Mouse (Mus musculus): ENCODE measurements around the gene Slc45a1.

The Slc45a1 gene

GRCm38 (mm10) chr4:150665806-150666205 is 13.8 kb upstream of the Slc45a1 start:
- TF ChIP-seq CTCF (conservative IDR thresholded peaks at IDR 0.05; ENCODE audit: low read length) (no peak), POU5F1 (IDR thresholded peaks at IDR 0.05; ENCODE audit: borderline replicate concordance, low read length) (no peak), NANOG (IDR thresholded peaks at IDR 0.05; ENCODE audit: borderline replicate concordance, low read length) (no peak)
- no peaks in the 10 kb centered on the region for H3K27me3 ChIP-seq (ENCODE audit: insufficient read depth, low read length)
- peaks cover 48% of the 10 kb centered on the region for H3K4me1 ChIP-seq (replicated peaks; ENCODE audit: low read depth, low read length)
- no peaks in the 10 kb centered on the region for H3K9me3 ChIP-seq (ENCODE audit: low read length)
- H3K36me3 ChIP-seq (ENCODE audit: insufficient read depth, low read length): no peaks in the 10 kb centered on the region
- H3K4me3 ChIP-seq (replicated peaks; ENCODE audit: low read length): no peak overlapping the region

- TF ChIP-seq NANOG (IDR thresholded peaks at IDR 0.05; ENCODE audit: borderline replicate concordance, low read length): no peak
- no peak for TF ChIP-seq POU5F1 (IDR thresholded peaks at IDR 0.05; ENCODE audit: borderline replicate concordance, low read length)
- peak; percentile 41 for TF ChIP-seq CTCF (conservative IDR thresholded peaks at IDR 0.05; ENCODE audit: low read length)
- no peaks in the 10 kb centered on the region for H3K27me3 ChIP-seq (ENCODE audit: insufficient read depth, low read length)
- H3K4me3 ChIP-seq (replicated peaks; ENCODE audit: low read length): no peak overlapping the region
- H3K36me3 ChIP-seq (ENCODE audit: insufficient read depth, low read length): no peaks in the 10 kb centered on the region
- H3K9me3 ChIP-seq (ENCODE audit: low read length): no peaks in the 10 kb centered on the region
- peaks cover 59% of the 10 kb centered on the region for H3K4me1 ChIP-seq (replicated peaks; ENCODE audit: low read depth, low read length)
Measured at GRCm38 (mm10) chr4:150664726-150665125, 12.8 kb upstream of the Slc45a1 start.

- H3K27me3 ChIP-seq (ENCODE audit: insufficient read depth, low read length): no peaks in the 10 kb centered on the region
- H3K36me3 ChIP-seq (ENCODE audit: insufficient read depth, low read length): no peaks in the 10 kb centered on the region
- TF ChIP-seq CTCF (conservative IDR thresholded peaks at IDR 0.05; ENCODE audit: low read length) (peak; percentile 85), POU5F1 (IDR thresholded peaks at IDR 0.05; ENCODE audit: borderline replicate concordance, low read length) (no peak)
Measured at GRCm38 (mm10) chr4:150663192-150663591, 11.2 kb upstream of the Slc45a1 start.

GRCm38 (mm10) chr4:150661886-150662285 is 9.9 kb upstream of the Slc45a1 start:
- Histone ChIP-seq H3K4me1 (replicated peaks; ENCODE audit: low read depth, low read length) (peaks cover 61% of the 10 kb centered on the region), H3K27me3 (ENCODE audit: insufficient read depth, low read length) (no peaks in the 10 kb centered on the region), H3K36me3 (ENCODE audit: insufficient read depth, low read length) (no peaks in the 10 kb centered on the region), H3K4me3 (replicated peaks; ENCODE audit: low read length) (peak overlapping the region; percentile 63), H3K9me3 (ENCODE audit: low read length) (peaks cover under 1% of the 10 kb centered on the region; the same call in 1 of the 2 replicates)
- TF ChIP-seq CTCF (conservative IDR thresholded peaks at IDR 0.05; ENCODE audit: low read length): no peak
- TF ChIP-seq NANOG (IDR thresholded peaks at IDR 0.05; ENCODE audit: borderline replicate concordance, low read length): no peak
- no peak for TF ChIP-seq POU5F1 (IDR thresholded peaks at IDR 0.05; ENCODE audit: borderline replicate concordance, low read length)

More at GRCm38 (mm10) chr4:150663192-150663591, 11.2 kb upstream of the Slc45a1 start:
- peaks cover 61% of the 10 kb centered on the region for H3K4me1 ChIP-seq (replicated peaks; ENCODE audit: low read depth, low read length)
- no peak overlapping the region for H3K4me3 ChIP-seq (replicated peaks; ENCODE audit: low read length)
- no peaks in the 10 kb centered on the region for H3K9me3 ChIP-seq (ENCODE audit: low read length)

GRCm38 (mm10) chr4:150659926-150660610 is 8.1 kb upstream of the Slc45a1 start:
- peaks cover 5% of the 10 kb centered on the region; the same call in 1 of the 2 replicates for H3K9me3 ChIP-seq (ENCODE audit: low read length)
- peak; percentile 75 for TF ChIP-seq CTCF (conservative IDR thresholded peaks at IDR 0.05; ENCODE audit: low read length)
- no peak; the same call in 1 of the 2 replicates for TF ChIP-seq NANOG (IDR thresholded peaks at IDR 0.05; ENCODE audit: borderline replicate concordance, low read length)

GRCm38 (mm10) chr4:150656504-150656903 is 4.5 kb upstream of the Slc45a1 start:
- Histone ChIP-seq H3K4me3 (replicated peaks; ENCODE audit: low read length) (no peak overlapping the region), H3K4me1 (replicated peaks; ENCODE audit: low read depth, low read length) (peaks cover 54% of the 10 kb centered on the region), H3K36me3 (ENCODE audit: insufficient read depth, low read length) (no peaks in the 10 kb centered on the region), H3K27me3 (ENCODE audit: insufficient read depth, low read length) (peaks cover 5% of the 10 kb centered on the region), H3K9me3 (ENCODE audit: low read length) (peaks cover 5% of the 10 kb centered on the region; the same call in 1 of the 2 replicates)
- TF ChIP-seq NANOG (IDR thresholded peaks at IDR 0.05; ENCODE audit: borderline replicate concordance, low read length) (no peak), POU5F1 (IDR thresholded peaks at IDR 0.05; ENCODE audit: borderline replicate concordance, low read length) (no peak), CTCF (conservative IDR thresholded peaks at IDR 0.05; ENCODE audit: low read length) (peak; percentile 78)

More at GRCm38 (mm10) chr4:150659926-150660610, 8.1 kb upstream of the Slc45a1 start:
- Histone ChIP-seq H3K4me1 (replicated peaks; ENCODE audit: low read depth, low read length) (peaks cover 60% of the 10 kb centered on the region), H3K27me3 (ENCODE audit: insufficient read depth, low read length) (no peaks in the 10 kb centered on the region), H3K36me3 (ENCODE audit: insufficient read depth, low read length) (no peaks in the 10 kb centered on the region), H3K4me3 (replicated peaks; ENCODE audit: low read length) (no peak overlapping the region)

- no peaks in the 10 kb centered on the region for H3K36me3 ChIP-seq (ENCODE audit: insufficient read depth, low read length)
- H3K4me3 ChIP-seq (replicated peaks; ENCODE audit: low read length): no peak overlapping the region
- H3K9me3 ChIP-seq (ENCODE audit: low read length): peaks cover 5% of the 10 kb centered on the region; the same call in 1 of the 2 replicates
- peaks cover 9% of the 10 kb centered on the region for H3K27me3 ChIP-seq (ENCODE audit: insufficient read depth, low read length)
- TF ChIP-seq POU5F1 (IDR thresholded peaks at IDR 0.05; ENCODE audit: borderline replicate concordance, low read length): no peak
- TF ChIP-seq NANOG (IDR thresholded peaks at IDR 0.05; ENCODE audit: borderline replicate concordance, low read length): no peak
- TF ChIP-seq CTCF (conservative IDR thresholded peaks at IDR 0.05; ENCODE audit: low read length): peak; percentile 81
- H3K4me1 ChIP-seq (replicated peaks; ENCODE audit: low read depth, low read length): peaks cover 51% of the 10 kb centered on the region
Measured at GRCm38 (mm10) chr4:150655989-150656388, 4.0 kb upstream of the Slc45a1 start.

- TF ChIP-seq CTCF (conservative IDR thresholded peaks at IDR 0.05; ENCODE audit: low read length) (no peak), NANOG (IDR thresholded peaks at IDR 0.05; ENCODE audit: borderline replicate concordance, low read length) (no peak), POU5F1 (IDR thresholded peaks at IDR 0.05; ENCODE audit: borderline replicate concordance, low read length) (no peak)
- no peaks in the 10 kb centered on the region for H3K36me3 ChIP-seq (ENCODE audit: insufficient read depth, low read length)
- H3K27me3 ChIP-seq (ENCODE audit: insufficient read depth, low read length): peaks cover 9% of the 10 kb centered on the region
- peaks cover 5% of the 10 kb centered on the region; the same call in 1 of the 2 replicates for H3K9me3 ChIP-seq (ENCODE audit: low read length)
- peaks cover 36% of the 10 kb centered on the region for H3K4me1 ChIP-seq (replicated peaks; ENCODE audit: low read depth, low read length)
- H3K4me3 ChIP-seq (replicated peaks; ENCODE audit: low read length): no peak overlapping the region
Measured at GRCm38 (mm10) chr4:150653072-150653599, 1.2 kb upstream of the Slc45a1 start.
